Mouse (Mus musculus) neural tube, embryonic 11.5 days (tissue): ENCODE measurements around the gene Nfkbie. TPM values are rescaled to one million over a fixed set of nuclear protein-coding genes. Genes with fewer than 3 reads are reported as not detected.

Source experiments
- ATAC-seq: fragments of 200-750 bp; cut with Nextera tagmentation; 2 replicates; pipeline ENCODE4 v1.8.0; 2017; ENCODE audit warnings: moderate number of reproducible peaks, mild to moderate bottlenecking, moderate TSS enrichment, moderate library complexity; ENCODE audit not compliant: insufficient read depth, low FRiP score, low TSS enrichment
- DNase-seq: peaks from one replicate; pipeline ENCODE4 v3.0.0-alpha.2; 2015; ENCODE audit warnings: low spot score
- H3K27ac ChIP-seq: fragments of 300-500 bp; sonication (generic); 2 replicates; pipeline ENCODE4 v1.5.1; 2014; ENCODE audit warnings: low read depth, mild to moderate bottlenecking, low read length
- H3K27me3 ChIP-seq: fragments of 300-500 bp; sonication (generic); 2 replicates; pipeline ENCODE4 v1.6.1; 2014; ENCODE audit warnings: mild to moderate bottlenecking, low read length, mixed read lengths; ENCODE audit not compliant: control insufficient read depth, insufficient read depth
- H3K36me3 ChIP-seq: fragments of 300-500 bp; sonication (generic); 2 replicates; pipeline ENCODE4 v1.6.1; 2014; ENCODE audit warnings: mild to moderate bottlenecking, low read length, moderate library complexity, mixed read lengths; ENCODE audit not compliant: control insufficient read depth, insufficient read depth
- H3K4me1 ChIP-seq: fragments of 300-500 bp; sonication (generic); 2 replicates; pipeline ENCODE4 v1.6.1; 2014; ENCODE audit warnings: low read length, mixed read lengths; ENCODE audit not compliant: control insufficient read depth, insufficient read depth
- H3K4me2 ChIP-seq: fragments of 300-500 bp; sonication (generic); 2 replicates; pipeline ENCODE4 v1.6.1; 2014; ENCODE audit warnings: low read depth, mild to moderate bottlenecking, moderate library complexity
- H3K4me3 ChIP-seq: fragments of 300-500 bp; sonication (generic); 2 replicates; pipeline ENCODE4 v1.5.1; 2014; ENCODE audit warnings: low read depth, low read length
- H3K9ac ChIP-seq: fragments of 300-500 bp; sonication (generic); 2 replicates; pipeline ENCODE4 v1.6.1; 2014; ENCODE audit warnings: mild to moderate bottlenecking, low read length
- H3K9me3 ChIP-seq: fragments of 300-500 bp; sonication (generic); 2 replicates; pipeline ENCODE4 v1.6.1; 2016; ENCODE audit warnings: low read length; ENCODE audit not compliant: control insufficient read depth
- WGBS: fragments of 180-500 bp; shearing (Covaris S2); extraction: QIAGEN DNeasy Blood & Tissue Kit; methylation state at CpG from one replicate; pipeline ENCODE4 v1.1.7; 2014; 5-methylcytosine and 5-hydroxymethylcytosine counted together
- polyA plus RNA-seq: library from polyadenylated mRNA; unstranded; fragments of >200 nt; fragmentation: Nextera tagmentation; extraction: Ambion mirVana; gene quantifications from 2 replicates; pipeline ENCODE4 v1.2.1, GENCODE M21; 2014

The Nfkbie gene
- polyA plus RNA-seq, 1 experiment from 2014 or later, result 6.9 TPM

DNA sequence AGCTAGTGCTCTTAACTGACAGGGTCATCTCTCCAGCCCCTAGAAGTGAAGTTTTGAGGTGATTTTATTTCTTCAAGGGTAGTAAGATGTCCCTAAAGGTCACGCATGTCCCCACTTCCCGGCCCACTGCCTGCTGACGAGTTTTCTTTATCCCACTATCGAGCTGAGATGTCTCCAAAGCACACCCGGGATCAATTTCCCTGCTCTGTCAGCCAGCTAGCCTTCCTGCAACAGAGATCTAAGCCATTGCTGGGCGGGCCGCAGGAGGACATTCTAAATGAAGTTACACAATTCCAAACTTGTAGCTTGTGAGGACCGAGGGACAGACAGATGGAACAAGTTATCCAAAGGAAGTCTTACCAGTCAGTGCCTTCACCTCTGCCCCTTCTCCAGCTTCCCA, 44.8 kb downstream of the Nfkbie start:
- Histone ChIP-seq H3K27me3 (peaks cover 27% of the 10 kb centered on the region), H3K9me3 (no peaks in the 10 kb centered on the region), H3K9ac (no peak overlapping the region), H3K27ac (no peak overlapping the region), H3K36me3 (no peaks in the 10 kb centered on the region), H3K4me1 (peaks cover 26% of the 10 kb centered on the region), H3K4me3 (no peak overlapping the region), H3K4me2 (no peak overlapping the region)
- 62% methylated on average over 8 of the region's 8 CpGs for WGBS
- DNase-seq, result no peak
- ATAC-seq, result no peak

DNA sequence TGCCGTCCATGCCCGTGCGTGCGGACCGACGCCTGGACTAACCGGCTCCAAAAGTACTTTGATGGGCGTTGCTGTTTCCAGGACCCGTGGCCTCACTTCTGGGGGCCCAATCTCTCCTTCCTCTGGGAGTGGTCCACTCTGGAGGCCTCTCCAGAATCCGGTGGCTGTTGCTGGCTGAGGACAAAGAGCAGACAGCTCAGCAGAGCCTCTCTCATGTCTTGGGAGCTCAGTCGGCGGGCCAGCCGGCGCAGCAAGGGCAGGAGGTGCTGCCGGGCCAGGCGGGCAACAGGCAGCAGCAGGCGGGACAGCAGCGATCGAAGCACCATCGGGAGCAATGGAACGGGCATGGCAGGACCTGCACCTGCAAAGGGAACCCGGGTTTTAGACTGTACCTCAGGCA, 45.8 kb downstream of the Nfkbie start:
- DNase-seq, result peak; percentile 19
- Histone ChIP-seq H3K4me3 (no peak overlapping the region), H3K4me2 (peak overlapping the region; percentile 7; the same call in 1 of the 2 replicates), H3K4me1 (peaks cover 18% of the 10 kb centered on the region), H3K9ac (0 out of 2 replicates have a peak overlapping the region, but pooled peaks have one; percentile 24), H3K27ac (no peak overlapping the region), H3K9me3 (no peaks in the 10 kb centered on the region), H3K36me3 (no peaks in the 10 kb centered on the region), H3K27me3 (peaks cover 22% of the 10 kb centered on the region)
- ATAC-seq, result no peak
- 12% methylated on average over 22 of the region's 22 CpGs for WGBS

DNA sequence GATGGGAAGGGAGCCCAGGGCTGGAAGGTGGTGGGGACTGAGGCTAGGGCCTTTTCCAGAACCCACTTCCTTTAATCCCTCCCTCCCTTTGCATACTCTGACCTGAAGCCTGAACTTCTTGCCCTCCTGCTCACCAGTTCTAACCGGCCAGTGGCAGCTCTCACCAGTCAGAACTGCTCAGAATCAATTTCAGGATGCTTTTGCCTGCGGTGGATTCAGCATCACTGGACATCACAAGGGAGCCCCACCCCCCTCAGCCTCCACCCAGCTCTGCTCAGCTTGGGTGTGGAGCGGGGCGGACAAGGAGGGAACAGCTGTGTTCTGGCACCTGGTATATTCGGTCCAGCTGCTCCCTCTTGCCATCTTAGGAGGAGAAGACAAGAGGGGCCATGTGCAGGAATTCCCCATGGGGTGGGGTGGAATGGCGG, 46.4 kb downstream of the Nfkbie start, which contains the start of gene Mymx:
Gene Mymx (minus strand): TSS at position 226 of the 428 bp plus-strand sequence.
- Histone ChIP-seq H3K27ac (no peak within 1 kb of the TSS), H3K27me3 (peaks cover 20% of the 10 kb centered on the region), H3K4me1 (peaks cover 15% of the 10 kb centered on the region), H3K9me3 (no peaks in the 10 kb centered on the region), H3K4me3 (no peak within 1 kb of the TSS), H3K36me3 (no peaks in the 10 kb centered on the region), H3K9ac (0 out of 2 replicates have a peak within 1 kb of the TSS, but pooled peaks have one; percentile 24), H3K4me2 (peak within 1 kb of the TSS; percentile 7; the same call in 1 of the 2 replicates)
- DNase-seq (peak; percentile 43), ATAC-seq (0 out of 2 replicates have a peak, but pooled peaks have one; percentile 38)
- 40% methylated on average over 6 of the region's 6 CpGs for WGBS

DNA sequence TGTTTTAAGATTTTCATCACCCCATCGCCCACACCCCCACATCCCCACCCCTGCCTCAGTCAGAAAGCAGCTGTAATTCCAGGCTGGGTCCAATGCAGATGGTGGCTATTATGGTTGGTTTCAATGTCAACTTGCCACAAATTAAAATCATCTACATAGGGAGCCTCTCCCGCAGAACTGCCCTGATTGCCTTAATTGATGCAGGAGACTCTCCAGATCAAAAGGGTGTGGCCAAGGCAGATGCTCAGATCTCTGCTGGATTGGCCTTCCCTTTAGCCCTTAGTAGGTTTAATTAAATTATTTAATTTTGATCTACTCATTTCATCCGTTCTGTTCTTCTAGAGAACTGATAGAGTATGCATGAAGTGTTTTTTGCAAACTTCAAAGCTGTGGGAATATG, 47.5 kb downstream of the Nfkbie start:
- peaks cover 15% of the 10 kb centered on the region; the same call in 1 of the 2 replicates for H3K4me1 ChIP-seq
- WGBS, result 80% methylated on average over 3 of the region's 3 CpGs
- H3K4me2 ChIP-seq, result no peak overlapping the region
- no peak for ATAC-seq
- no peak overlapping the region for H3K4me3 ChIP-seq
- peaks cover 20% of the 10 kb centered on the region for H3K27me3 ChIP-seq
- H3K27ac ChIP-seq, result no peak overlapping the region
- no peak for DNase-seq
- no peak overlapping the region for H3K9ac ChIP-seq
- H3K36me3 ChIP-seq, result no peaks in the 10 kb centered on the region
- H3K9me3 ChIP-seq, result no peaks in the 10 kb centered on the region

DNA sequence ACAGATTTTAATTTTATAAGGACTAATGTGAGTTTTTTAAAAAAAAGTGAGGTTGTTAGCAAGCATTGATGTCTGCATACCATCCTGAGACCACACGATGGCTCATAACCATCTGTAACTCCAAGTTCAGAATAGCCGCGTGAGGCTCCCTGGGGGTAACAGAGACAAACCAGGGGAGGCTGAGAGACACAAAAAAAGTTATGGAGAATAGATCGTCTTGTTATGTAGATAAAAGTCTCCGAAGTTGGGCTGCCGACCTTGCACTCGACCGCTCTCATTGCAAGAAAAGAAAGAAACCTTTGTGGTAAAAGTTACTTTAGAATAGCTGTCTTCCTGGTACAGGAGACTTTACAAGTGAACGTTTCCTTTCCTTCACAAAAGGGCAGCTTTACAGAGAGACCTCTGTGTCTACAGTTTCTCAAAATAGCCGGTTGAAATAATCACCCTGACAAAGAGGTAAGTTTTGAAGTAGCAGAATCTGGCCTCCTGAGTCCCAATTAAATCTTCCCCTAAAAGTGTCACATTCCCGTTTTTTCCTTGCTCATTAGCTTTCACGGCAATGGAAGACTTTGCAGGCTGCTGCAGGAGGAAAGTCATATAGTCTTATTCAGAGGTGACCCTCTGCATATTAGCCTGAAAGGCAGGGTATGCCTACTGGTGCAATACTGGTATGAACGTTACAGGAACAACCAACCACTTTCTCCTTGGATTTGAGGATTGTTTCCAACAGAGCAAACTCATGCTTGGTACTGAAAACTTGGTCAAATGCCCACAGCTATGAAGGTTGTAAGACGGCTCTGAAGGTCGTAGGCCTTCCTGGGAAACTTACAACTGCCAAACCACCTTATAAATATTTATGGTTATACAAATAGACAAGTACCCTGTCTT, 51.7 kb downstream of the Nfkbie start:
- H3K9ac ChIP-seq, result no peak overlapping the region
- WGBS, result 82% methylated on average over 15 of the region's 15 CpGs
- H3K9me3 ChIP-seq, result no peaks in the 10 kb centered on the region
- ATAC-seq (no peak), DNase-seq (no peak)
- H3K27me3 ChIP-seq, result no peaks in the 10 kb centered on the region; the same call in 1 of the 2 replicates
- no peaks in the 10 kb centered on the region for H3K4me1 ChIP-seq
- no peak overlapping the region for H3K27ac ChIP-seq
- no peak overlapping the region for H3K4me3 ChIP-seq
- no peaks in the 10 kb centered on the region for H3K36me3 ChIP-seq
- no peak overlapping the region for H3K4me2 ChIP-seq

DNA sequence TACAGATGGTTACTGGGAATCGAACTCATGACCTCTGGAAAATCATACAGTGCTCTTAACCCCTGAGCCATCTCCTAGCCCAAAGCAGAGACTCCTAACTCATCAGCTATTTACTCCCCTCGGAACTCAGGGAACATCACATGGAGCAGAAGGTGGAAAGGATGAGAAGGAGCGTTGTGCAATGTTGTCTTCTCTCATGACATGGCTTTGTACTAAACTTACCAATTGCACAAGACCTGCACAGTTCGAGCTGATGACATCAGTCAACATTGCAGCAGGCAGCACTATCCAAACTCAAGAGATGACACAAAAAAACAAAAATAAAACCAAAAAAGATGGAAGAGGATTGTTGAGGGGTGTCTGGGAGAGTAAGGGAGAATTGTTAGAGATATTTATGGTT, 52.9 kb downstream of the Nfkbie start:
- Histone ChIP-seq H3K4me2 (no peak overlapping the region), H3K9me3 (no peaks in the 10 kb centered on the region), H3K36me3 (no peaks in the 10 kb centered on the region), H3K4me3 (no peak overlapping the region), H3K4me1 (no peaks in the 10 kb centered on the region), H3K27me3 (no peaks in the 10 kb centered on the region), H3K27ac (no peak overlapping the region), H3K9ac (no peak overlapping the region)
- DNase-seq (no peak), ATAC-seq (no peak)
- 92% methylated on average over 4 of the region's 4 CpGs for whole genome bisulfite sequencing

DNA sequence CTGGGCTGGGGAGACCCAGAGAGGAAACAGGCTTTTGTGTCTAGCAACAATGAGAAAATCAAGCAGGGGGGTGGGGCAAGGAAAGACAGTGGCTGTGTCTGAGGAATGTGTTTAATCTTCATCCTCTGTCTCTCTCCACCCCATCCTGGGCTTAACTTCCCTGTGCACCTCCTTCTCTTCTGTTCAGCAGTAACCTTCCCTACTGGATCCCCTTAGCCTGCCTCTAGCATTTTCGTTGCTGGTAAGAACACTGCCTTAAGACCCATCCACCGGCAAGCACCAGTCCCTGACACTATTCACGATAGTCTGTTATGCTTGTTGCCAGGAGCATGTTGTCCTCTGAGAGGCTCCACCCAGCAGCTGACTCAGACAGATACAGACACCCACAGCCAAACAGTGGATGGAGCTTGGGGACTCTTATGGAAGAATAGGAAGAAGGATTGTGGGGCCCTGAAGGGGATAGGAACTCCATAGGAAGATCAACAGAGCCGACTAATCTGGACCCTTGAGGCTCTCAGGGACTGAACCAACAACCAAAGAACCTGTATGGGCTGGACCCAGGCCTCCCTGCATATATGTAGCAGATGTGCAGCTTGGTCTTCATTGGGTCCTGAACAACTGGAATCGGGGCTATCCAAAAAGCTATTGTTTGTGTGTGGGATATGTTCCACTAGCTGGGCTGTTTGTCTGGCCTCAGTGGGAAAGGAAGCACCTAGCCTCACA, 54.8 kb downstream of the Nfkbie start:
- DNase-seq (no peak), ATAC-seq (no peak)
- no peaks in the 10 kb centered on the region for H3K27me3 ChIP-seq
- H3K9me3 ChIP-seq, result no peaks in the 10 kb centered on the region
- H3K4me2 ChIP-seq, result no peak overlapping the region
- 48% methylated on average over 5 of the region's 5 CpGs for WGBS
- H3K9ac ChIP-seq, result no peak overlapping the region
- no peak overlapping the region for H3K27ac ChIP-seq
- H3K4me1 ChIP-seq, result no peaks in the 10 kb centered on the region
- H3K4me3 ChIP-seq, result no peak overlapping the region
- no peaks in the 10 kb centered on the region for H3K36me3 ChIP-seq

DNA sequence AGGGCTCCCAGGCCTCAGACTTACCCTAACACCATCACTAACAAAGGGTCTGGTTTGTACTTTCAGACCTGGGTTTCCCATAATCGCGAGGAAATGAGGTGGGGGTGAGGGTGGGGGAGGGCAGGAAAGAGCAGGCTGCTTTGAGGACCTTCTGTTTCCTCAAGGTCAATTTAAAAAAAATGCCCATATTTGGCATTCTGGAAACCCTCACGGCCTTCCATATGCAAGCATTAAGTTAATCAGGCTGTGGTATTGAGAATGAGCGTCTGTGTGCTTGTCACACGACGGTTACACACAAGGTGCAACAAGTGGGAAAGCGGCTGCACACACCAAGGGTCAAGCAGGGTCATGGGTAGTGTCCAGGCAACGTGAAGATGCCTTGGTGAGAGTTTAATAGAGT, 56.5 kb downstream of the Nfkbie start:
- Histone ChIP-seq H3K27me3 (no peaks in the 10 kb centered on the region), H3K36me3 (no peaks in the 10 kb centered on the region), H3K27ac (no peak overlapping the region), H3K4me1 (no peaks in the 10 kb centered on the region), H3K9ac (no peak overlapping the region), H3K4me2 (no peak overlapping the region), H3K9me3 (no peaks in the 10 kb centered on the region), H3K4me3 (no peak overlapping the region)
- 84% methylated on average over 8 of the region's 8 CpGs for WGBS
- no peak for DNase-seq
- ATAC-seq, result no peak
